Mouse (Mus musculus): ENCODE data around the gene Hist2h2aa2.

Gene Hist2h2aa2

GRCm38 (mm10) chr3:96237335-96237903 is 2.7 kb downstream of the Hist2h2aa2 start:
- CTCF ChIA-PET, result interaction anchor here (0.6 to 1.5 kb wide), 3 partner anchors 24 to 90 kb away, joined by 3 to 4 read pairs (median 4); no protein-coding TSS in a partner anchor

GRCm38 (mm10) chr3:96236834-96237334 is 3.2 kb downstream of the Hist2h2aa2 start:
- CTCF ChIA-PET, result interaction anchor here (0.6 to 1.5 kb wide), 4 partner anchors 23 to 376 kb away, joined by 3 to 4 read pairs (median 4); no protein-coding TSS in a partner anchor

GRCm38 (mm10) chr3:96235836-96236235 is 4.2 kb downstream of the Hist2h2aa2 start:
- CTCF ChIA-PET, result interaction anchor here (0.7 to 1.5 kb wide), 2 partner anchors 26 to 43 kb away, joined by 3 to 5 read pairs; no protein-coding TSS in a partner anchor

GRCm38 (mm10) chr3:96234914-96235313 is 5.2 kb downstream of the Hist2h2aa2 start:
- CTCF ChIA-PET, result interaction anchor here (0.9 kb wide), 1 partner anchor 26 kb away, joined by 3 read pairs; no protein-coding TSS in a partner anchor

GRCm38 (mm10) chr3:96231758-96232120 is 8.3 kb downstream of the Hist2h2aa2 start:
- CTCF ChIA-PET, result no interaction called here

- CTCF ChIA-PET, result no interaction called here
Measured at GRCm38 (mm10) chr3:96230910-96231757, 8.9 kb downstream of the Hist2h2aa2 start.

GRCm38 (mm10) chr3:96230404-96230803 is 9.7 kb downstream of the Hist2h2aa2 start:
- CTCF ChIA-PET, result no interaction called here

- CTCF ChIA-PET, result no interaction called here
Measured at GRCm38 (mm10) chr3:96228828-96229227, 11.2 kb downstream of the Hist2h2aa2 start.

- CTCF ChIA-PET, result no interaction called here
Measured at GRCm38 (mm10) chr3:96226695-96227648, 13.1 kb downstream of the Hist2h2aa2 start.

- CTCF ChIA-PET, result no interaction called here
Measured at GRCm38 (mm10) chr3:96225421-96225820, 14.7 kb downstream of the Hist2h2aa2 start.

- CTCF ChIA-PET, result interaction anchor here (0.8 to 1.0 kb wide), 2 partner anchors 11 to 272 kb away, joined by 4 to 6 read pairs; no protein-coding TSS in a partner anchor
Measured at GRCm38 (mm10) chr3:96222774-96223173, 17.3 kb downstream of the Hist2h2aa2 start.

- CTCF ChIA-PET, result no interaction called here
Measured at GRCm38 (mm10) chr3:96221640-96222038, 18.4 kb downstream of the Hist2h2aa2 start.

- CTCF ChIA-PET, result no interaction called here
Measured at GRCm38 (mm10) chr3:96220765-96221639, 19.1 kb downstream of the Hist2h2aa2 start, which contains the start of the genes Hist2h2ac and Hist2h2be. Hist2h2ac (minus strand) TSS chr3:96220880. Hist2h2be (plus strand) TSS chr3:96221119.

GRCm38 (mm10) chr3:96220131-96220764 is 19.8 kb downstream of the Hist2h2aa2 start:
- CTCF ChIA-PET, result interaction anchor here (0.5 kb wide), 1 partner anchor 23 kb away, joined by 9 read pairs; no protein-coding TSS in a partner anchor

- CTCF ChIA-PET, result interaction anchor here (0.5 kb wide), 1 partner anchor 23 kb away, joined by 9 read pairs; no protein-coding TSS in a partner anchor
Measured at GRCm38 (mm10) chr3:96219661-96220130, 20.4 kb downstream of the Hist2h2aa2 start, which contains the start of the genes Bola1 and Hist2h2ab. Bola1 (minus strand) TSS chr3:96219709. Hist2h2ab (plus strand) TSS chr3:96219865.

- CTCF ChIA-PET, result interaction anchor here (0.6 to 1.3 kb wide), 3 partner anchors 20 to 129 kb away, joined by 3 read pairs; no protein-coding TSS in a partner anchor
Measured at GRCm38 (mm10) chr3:96219191-96219641, 20.9 kb downstream of the Hist2h2aa2 start.

GRCm38 (mm10) chr3:96209242-96209641 is 30.8 kb downstream of the Hist2h2aa2 start:
- CTCF ChIA-PET, result interaction anchor here (0.6 kb wide), 1 partner anchor 63 kb away, joined by 9 read pairs; no protein-coding TSS in a partner anchor

GRCm38 (mm10) chr3:96207819-96208218 is 32.3 kb downstream of the Hist2h2aa2 start:
- CTCF ChIA-PET, result no interaction called here

- CTCF ChIA-PET, result interaction anchor here (1.1 kb wide), 1 partner anchor 19 kb away, joined by 3 read pairs; no protein-coding TSS in a partner anchor
Measured at GRCm38 (mm10) chr3:96199731-96200130, 40.3 kb downstream of the Hist2h2aa2 start.

Measured in spleen, embryonic (tissue).